Mouse (Mus musculus): ENCODE measurements around the gene Vmn1r36. TPM values are rescaled to one million over a fixed set of nuclear protein-coding genes. Genes with fewer than 3 reads are reported as not detected.
"Not testable (repeated sequence)": the region's sequence is repeated elsewhere in the genome, so short reads cannot be mapped to it uniquely, and the experiment has no call there.

The Vmn1r36 gene
- polyA plus RNA-seq (2016; fragmentation: Nextera tagmentation; extraction: Ambion mirVana) = not detected in 2 replicates

GRCm38 (mm10) chr6:66719068-66719467, at the start of gene Vmn1r36:
Gene Vmn1r36 (minus strand): TSS chr6:66719168.
- not testable (repeated sequence) for H3K27ac ChIP-seq; H3K4me2 ChIP-seq (replicated peaks); H3K9ac ChIP-seq; H3K9me3 ChIP-seq; H3K36me3 ChIP-seq; H3K4me1 ChIP-seq; H3K27me3 ChIP-seq (replicated peaks); ATAC-seq (ENCODE audit: low FRiP score, low read depth); H3K4me3 ChIP-seq
- 75% methylated on average over 2 of the region's 2 CpGs for WGBS

DNA sequence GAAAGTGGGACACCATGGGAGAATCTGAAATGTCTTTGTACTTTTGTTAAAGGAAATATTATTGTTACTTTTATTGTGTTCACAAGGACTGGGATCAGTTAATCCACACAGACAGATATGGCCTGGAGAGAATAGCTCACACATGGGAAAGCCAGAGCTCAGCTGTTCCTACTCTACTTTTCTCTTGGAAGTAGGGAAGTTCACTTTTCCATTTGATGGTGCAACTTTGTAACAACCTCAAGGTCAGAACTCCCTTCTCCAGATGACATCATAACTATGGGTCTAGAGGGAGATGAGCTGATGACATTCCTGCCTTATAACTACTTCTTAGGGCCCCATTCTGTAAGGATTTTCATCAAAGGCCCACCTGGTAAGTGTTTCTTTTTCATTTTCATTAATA, 10.1 kb upstream of the Vmn1r36 start, which contains the start of gene Vmn1r37:
TSS of gene Vmn1r37 (plus strand) at position 301 of the 400 bp plus-strand sequence.
- H3K9ac ChIP-seq; H3K36me3 ChIP-seq; H3K27ac ChIP-seq; H3K4me3 ChIP-seq; ATAC-seq (ENCODE audit: low FRiP score, low read depth); H3K4me1 ChIP-seq; H3K4me2 ChIP-seq (replicated peaks); H3K27me3 ChIP-seq (replicated peaks); H3K9me3 ChIP-seq: not testable (repeated sequence)

GRCm38 (mm10) chr6:66713854-66714253, 5.1 kb downstream of the Vmn1r36 start:
- no peak for ATAC-seq (ENCODE audit: low FRiP score, low read depth)
- 89% methylated on average over 3 of the region's 3 CpGs for WGBS
- Histone ChIP-seq H3K4me2 (replicated peaks) (no peak overlapping the region), H3K27ac (no peak overlapping the region), H3K27me3 (replicated peaks) (no peaks in the 10 kb centered on the region), H3K36me3 (no peaks in the 10 kb centered on the region), H3K9me3 (no peaks in the 10 kb centered on the region), H3K4me1 (no peaks in the 10 kb centered on the region), H3K9ac (no peak overlapping the region), H3K4me3 (no peak overlapping the region)

DNA sequence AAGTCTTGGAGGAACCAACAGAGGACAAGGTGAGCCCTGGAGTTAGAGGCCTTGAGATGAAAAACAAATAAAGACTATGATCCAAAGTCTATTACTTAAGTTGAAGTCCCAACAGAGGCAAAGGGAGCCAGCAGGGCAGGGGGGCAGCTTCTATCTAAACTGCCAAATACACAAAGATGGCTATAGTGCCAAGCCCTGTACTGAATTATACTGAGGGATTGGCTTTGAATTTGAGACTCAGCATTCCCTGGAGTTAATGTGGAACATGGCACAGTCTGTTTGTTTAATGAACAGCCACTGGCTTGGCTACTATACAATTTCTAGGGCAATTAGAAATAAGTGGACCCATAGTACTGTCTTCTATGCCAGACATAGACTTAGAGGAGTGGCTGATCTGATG, 10.1 kb downstream of the Vmn1r36 start:
- Histone ChIP-seq H3K9me3 (no peaks in the 10 kb centered on the region), H3K4me2 (replicated peaks) (no peak overlapping the region), H3K4me3 (no peak overlapping the region), H3K9ac (no peak overlapping the region), H3K27ac (no peak overlapping the region), H3K4me1 (no peaks in the 10 kb centered on the region), H3K27me3 (replicated peaks) (no peaks in the 10 kb centered on the region), H3K36me3 (no peaks in the 10 kb centered on the region)
- no peak for ATAC-seq (ENCODE audit: low FRiP score, low read depth)

- Histone ChIP-seq H3K36me3 (no peaks in the 10 kb centered on the region), H3K9ac (no peak within 1 kb of the TSS), H3K4me3 (no peak within 1 kb of the TSS), H3K9me3 (no peaks in the 10 kb centered on the region), H3K4me2 (replicated peaks) (no peak within 1 kb of the TSS), H3K27ac (no peak within 1 kb of the TSS), H3K27me3 (replicated peaks) (no peaks in the 10 kb centered on the region), H3K4me1 (no peaks in the 10 kb centered on the region)
- 83% methylated on average over 3 of the region's 3 CpGs for WGBS
- no peak for ATAC-seq (ENCODE audit: low FRiP score, low read depth)
Measured at GRCm38 (mm10) chr6:66685806-66686205, 33.2 kb downstream of the Vmn1r36 start, which contains the start of gene Vmn1r35. Gene Vmn1r35 (minus strand): TSS chr6:66685906.

Other genes with a start within 250 kb of the Vmn1r36 start
- gene Mad2l1, start 183.8 kb downstream of the Vmn1r36 start, polyA plus RNA-seq (2016; fragmentation: Nextera tagmentation; extraction: Ambion mirVana) = 69.5 and 78.4 TPM in 2 replicates
- 0.06 and 0.14 TPM in 2 replicates for gene Vmn1r32, start 159.1 kb downstream of the Vmn1r36 start, polyA plus RNA-seq (2016; fragmentation: Nextera tagmentation; extraction: Ambion mirVana)
- not detected in 2 replicates for gene Vmn1r33, start 100.9 kb downstream of the Vmn1r36 start, polyA plus RNA-seq (2016; fragmentation: Nextera tagmentation; extraction: Ambion mirVana)
- not detected in 2 replicates for gene Vmn1r34, start 75.3 kb downstream of the Vmn1r36 start, polyA plus RNA-seq (2016; fragmentation: Nextera tagmentation; extraction: Ambion mirVana)
- not detected in 2 replicates for gene Vmn1r35, start 33.3 kb downstream of the Vmn1r36 start, polyA plus RNA-seq (2016; fragmentation: Nextera tagmentation; extraction: Ambion mirVana)
- gene Vmn1r37, start 10.2 kb upstream of the Vmn1r36 start, polyA plus RNA-seq (2016; fragmentation: Nextera tagmentation; extraction: Ambion mirVana) = not detected in 2 replicates
- not detected in 2 replicates for gene Vmn1r38, start 63.5 kb upstream of the Vmn1r36 start, polyA plus RNA-seq (2016; fragmentation: Nextera tagmentation; extraction: Ambion mirVana)
- gene Vmn1r39, start 91.4 kb upstream of the Vmn1r36 start, polyA plus RNA-seq (2016; fragmentation: Nextera tagmentation; extraction: Ambion mirVana) = not detected in 2 replicates
- 38.0 and 41.8 TPM in 2 replicates for gene Gng12, start 177.2 kb upstream of the Vmn1r36 start, polyA plus RNA-seq (2016; fragmentation: Nextera tagmentation; extraction: Ambion mirVana)